Mouse (Mus musculus) liver, embryonic 11.5 days (tissue): ENCODE data around the gene Rtl6. TPM values are rescaled to one million over a fixed set of nuclear protein-coding genes. Genes with fewer than 3 reads are reported as not detected.

ENCODE experiments used
- ATAC-seq: fragments of 200-750 bp; cut with Nextera tagmentation; replicated peaks from 2 replicates; pipeline ENCODE4 v1.8.0; 2017; ENCODE audit warnings: moderate number of reproducible peaks, mild to moderate bottlenecking, moderate TSS enrichment, moderate library complexity; ENCODE audit not compliant: low FRiP score
- DNase-seq: peaks from one replicate; pipeline ENCODE4 v3.0.0-alpha.2; 2017; ENCODE audit warnings: low spot score
- H3K27ac ChIP-seq: fragments of 300-500 bp; sonication (generic); 2 replicates; pipeline ENCODE4 v1.5.1; 2014; ENCODE audit warnings: mild to moderate bottlenecking, low read depth, low read length, control low read depth
- H3K27me3 ChIP-seq: fragments of 300-500 bp; sonication (generic); replicated peaks from 2 replicates; pipeline ENCODE4 v1.6.1; 2014; ENCODE audit warnings: low read length, mixed read lengths; ENCODE audit not compliant: control insufficient read depth, insufficient read depth
- H3K36me3 ChIP-seq: fragments of 300-500 bp; sonication (generic); 2 replicates; pipeline ENCODE4 v1.6.1; 2014; ENCODE audit warnings: mild to moderate bottlenecking, low read length, moderate library complexity, mixed read lengths; ENCODE audit not compliant: control insufficient read depth, insufficient read depth
- H3K4me1 ChIP-seq: fragments of 300-500 bp; sonication (generic); replicated peaks from 2 replicates; pipeline ENCODE4 v1.6.1; 2014; ENCODE audit warnings: low read length, mixed read lengths; ENCODE audit not compliant: control insufficient read depth, insufficient read depth
- H3K4me2 ChIP-seq: fragments of 300-500 bp; sonication (generic); 2 replicates; pipeline ENCODE4 v1.6.1; 2014; ENCODE audit warnings: mild to moderate bottlenecking, control low read depth, moderate library complexity
- H3K4me3 ChIP-seq: fragments of 300-500 bp; sonication (generic); 2 replicates; pipeline ENCODE4 v1.5.1; 2014; ENCODE audit warnings: low read depth, low read length, control low read depth
- H3K9ac ChIP-seq: fragments of 300-500 bp; sonication (generic); 2 replicates; pipeline ENCODE4 v1.6.1; 2014; ENCODE audit warnings: low read depth, low read length, control low read depth
- H3K9me3 ChIP-seq: fragments of 300-500 bp; sonication (generic); 2 replicates; pipeline ENCODE4 v1.6.1; 2016; ENCODE audit warnings: low read length, inconsistent platforms, mixed read lengths; ENCODE audit not compliant: control insufficient read depth
- WGBS: fragments of 180-500 bp; shearing (Covaris S2); extraction: QIAGEN DNeasy Blood & Tissue Kit; methylation state at CpG from one replicate; pipeline ENCODE4 v1.1.7; 2014; 5-methylcytosine and 5-hydroxymethylcytosine counted together
- polyA plus RNA-seq: library from polyadenylated mRNA; unstranded; fragments of >200 nt; fragmentation: Nextera tagmentation; extraction: Ambion mirVana; gene quantifications from 2 replicates; pipeline ENCODE4 v1.2.1, GENCODE M21; 2014

Rtl6 gene
- polyA plus RNA-seq, 1 experiment from 2014 or later, result 5.2 TPM

DNA sequence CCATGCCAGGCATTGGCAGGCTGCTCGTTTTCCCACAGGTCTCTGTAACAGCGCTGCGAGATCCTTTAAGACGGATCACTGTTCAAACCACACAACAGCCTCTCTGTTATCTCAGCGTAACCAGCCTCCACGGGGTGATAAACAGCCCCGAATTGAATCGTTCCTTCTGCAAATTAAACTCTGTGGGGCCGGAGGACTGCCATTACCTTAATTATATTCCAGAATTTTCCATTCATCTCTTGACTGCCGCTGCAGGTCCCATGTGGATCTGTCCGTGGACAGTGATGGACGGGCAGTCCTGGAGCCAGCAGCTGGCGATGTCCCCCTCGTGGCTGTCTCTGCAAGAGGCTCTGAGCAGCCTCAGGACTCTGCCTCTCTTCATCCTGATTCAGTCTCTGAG lies 30.7 kb downstream of the Rtl6 start:
- ATAC-seq (no peak), DNase-seq (no peak)
- no peak overlapping the region for H3K27ac ChIP-seq
- no peaks in the 10 kb centered on the region for H3K4me1 ChIP-seq
- no peak overlapping the region for H3K9ac ChIP-seq
- H3K9me3 ChIP-seq, result no peaks in the 10 kb centered on the region
- no peak overlapping the region for H3K4me2 ChIP-seq
- H3K36me3 ChIP-seq, result no peaks in the 10 kb centered on the region
- WGBS, result 63% methylated on average over 14 of the region's 14 CpGs
- no peaks in the 10 kb centered on the region for H3K27me3 ChIP-seq
- H3K4me3 ChIP-seq, result no peak overlapping the region

DNA sequence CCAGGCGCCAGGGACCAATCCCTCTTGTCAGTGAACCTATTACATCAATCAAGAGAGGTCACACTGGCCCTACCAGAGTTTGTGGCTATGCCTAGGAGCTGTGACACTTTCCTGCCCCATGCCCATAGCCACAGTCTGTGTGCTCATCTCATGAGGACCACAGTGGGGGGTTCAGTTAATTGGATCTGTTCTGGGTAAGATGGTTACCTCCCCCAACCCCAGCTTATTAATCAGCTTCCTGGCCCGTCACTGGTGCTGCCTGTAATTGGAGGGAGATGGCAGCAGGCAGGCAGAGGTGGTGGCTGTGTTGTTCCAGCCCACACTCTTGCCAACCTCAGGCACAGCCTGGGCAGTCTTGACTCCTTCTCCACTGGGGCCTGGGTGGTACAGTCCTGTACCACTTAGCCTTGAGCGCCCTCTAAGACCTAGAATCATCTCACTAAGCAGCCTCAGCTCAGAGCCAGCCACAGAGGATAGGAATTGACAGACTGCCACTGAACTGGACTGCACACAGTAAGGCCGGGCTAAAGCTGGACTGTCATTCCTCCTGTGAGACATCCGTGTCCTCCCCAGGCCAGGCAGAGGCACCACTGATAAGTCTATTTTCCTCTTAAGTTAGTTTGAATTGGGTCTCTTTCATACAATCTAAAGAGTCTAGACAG lies 32.3 kb downstream of the Rtl6 start:
- H3K36me3 ChIP-seq, result no peaks in the 10 kb centered on the region
- ATAC-seq (no peak), DNase-seq (no peak)
- no peaks in the 10 kb centered on the region for H3K27me3 ChIP-seq
- 58% methylated on average over 5 of the region's 5 CpGs for WGBS
- no peaks in the 10 kb centered on the region for H3K9me3 ChIP-seq
- no peak overlapping the region for H3K9ac ChIP-seq
- H3K4me1 ChIP-seq, result no peaks in the 10 kb centered on the region
- H3K4me3 ChIP-seq, result no peak overlapping the region
- H3K27ac ChIP-seq, result no peak overlapping the region
- no peak overlapping the region for H3K4me2 ChIP-seq

DNA sequence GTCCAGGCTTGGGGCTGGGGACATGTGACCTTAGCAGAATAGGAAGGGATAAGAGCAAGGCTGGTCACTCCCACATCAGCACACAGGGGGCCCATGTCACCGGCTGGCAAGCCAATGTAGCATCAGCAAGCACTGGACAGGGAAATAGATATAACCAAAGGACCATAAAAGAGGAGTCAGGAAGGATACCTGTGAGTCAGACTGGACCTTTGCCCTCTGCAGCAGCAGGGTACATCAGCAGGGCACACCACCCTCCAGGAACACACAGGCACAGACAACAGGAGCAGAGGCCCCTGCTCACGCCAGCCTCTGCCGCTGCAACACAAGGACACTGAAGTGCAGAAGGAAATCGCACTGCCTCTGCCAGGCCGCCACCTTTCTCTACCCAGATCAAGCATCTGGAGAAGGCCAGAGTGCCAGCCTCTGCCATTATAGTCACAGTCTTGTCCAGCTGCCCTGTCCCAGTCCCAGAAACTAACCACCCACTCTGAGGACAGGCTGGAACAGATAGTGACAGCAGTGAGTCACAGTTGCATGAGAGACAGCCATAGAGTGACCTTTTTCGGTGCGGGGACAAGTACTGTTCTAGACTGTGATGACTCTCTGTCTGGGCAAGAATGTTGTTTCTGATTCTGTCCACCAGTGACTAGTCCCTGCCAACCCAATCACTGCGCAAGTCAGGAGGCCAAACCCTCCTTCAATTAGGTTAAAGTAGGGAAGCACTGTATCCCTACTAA lies 34.5 kb downstream of the Rtl6 start:
- WGBS, result 86% methylated on average over 8 of the region's 8 CpGs
- Histone ChIP-seq H3K9me3 (no peaks in the 10 kb centered on the region), H3K27ac (no peak overlapping the region), H3K4me3 (no peak overlapping the region), H3K4me2 (no peak overlapping the region), H3K36me3 (no peaks in the 10 kb centered on the region), H3K27me3 (no peaks in the 10 kb centered on the region), H3K9ac (no peak overlapping the region), H3K4me1 (no peaks in the 10 kb centered on the region)
- no peak for ATAC-seq
- no peak for DNase-seq

DNA sequence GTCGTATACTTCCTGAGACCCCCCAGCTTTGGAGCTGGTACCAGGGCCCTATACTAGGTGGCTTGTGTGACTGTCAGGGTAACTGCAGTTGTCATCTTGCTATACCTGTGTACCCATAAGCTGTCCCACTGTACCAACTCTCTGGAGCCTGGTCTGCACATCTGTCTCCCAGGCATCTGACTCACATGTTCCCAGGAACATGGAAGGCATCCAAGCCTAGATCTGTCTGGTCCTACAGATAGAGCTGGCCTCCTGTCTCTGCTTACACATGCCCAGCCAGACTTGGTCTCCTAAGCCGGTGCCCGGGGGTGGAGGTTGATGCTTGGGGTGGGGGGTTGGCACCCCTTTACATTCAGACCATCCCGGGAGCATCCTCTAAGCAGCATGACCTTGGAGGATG lies 36.1 kb downstream of the Rtl6 start:
- no peak for ATAC-seq
- 88% methylated on average over 4 of the region's 4 CpGs for WGBS

DNA sequence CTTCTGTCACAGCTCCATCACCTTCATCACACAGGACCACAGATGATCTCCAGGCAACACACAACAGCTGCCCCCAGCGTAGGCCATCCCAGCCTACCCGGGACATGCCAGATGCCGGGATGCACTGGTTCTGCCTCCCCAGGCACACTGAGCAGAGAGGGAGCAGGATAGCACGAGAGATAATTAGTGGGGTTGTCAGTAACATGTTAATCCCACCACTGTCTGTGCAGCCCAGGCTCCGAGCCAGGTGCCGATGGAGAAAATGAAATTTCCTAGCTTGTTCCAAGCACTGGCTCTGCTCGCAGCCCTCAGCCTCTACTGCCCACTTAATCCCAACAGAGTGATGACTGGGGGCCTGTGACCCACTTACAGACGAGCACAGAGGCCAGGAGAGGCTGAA lies 39.1 kb downstream of the Rtl6 start:
- no peaks in the 10 kb centered on the region for H3K36me3 ChIP-seq
- H3K4me3 ChIP-seq, result no peak overlapping the region
- DNase-seq (no peak), ATAC-seq (no peak)
- 70% methylated on average over 8 of the region's 8 CpGs for WGBS
- no peaks in the 10 kb centered on the region for H3K4me1 ChIP-seq
- no peaks in the 10 kb centered on the region for H3K27me3 ChIP-seq
- H3K27ac ChIP-seq, result no peak overlapping the region
- no peaks in the 10 kb centered on the region for H3K9me3 ChIP-seq
- no peak overlapping the region for H3K9ac ChIP-seq
- H3K4me2 ChIP-seq, result no peak overlapping the region

More for the DNA sequence above, 36.1 kb downstream of the Rtl6 start:
- Histone ChIP-seq H3K27ac (no peak overlapping the region), H3K36me3 (no peaks in the 10 kb centered on the region), H3K9me3 (no peaks in the 10 kb centered on the region), H3K4me1 (no peaks in the 10 kb centered on the region), H3K4me3 (no peak overlapping the region), H3K9ac (no peak overlapping the region), H3K27me3 (no peaks in the 10 kb centered on the region), H3K4me2 (no peak overlapping the region)
- DNase-seq, result no peak

DNA sequence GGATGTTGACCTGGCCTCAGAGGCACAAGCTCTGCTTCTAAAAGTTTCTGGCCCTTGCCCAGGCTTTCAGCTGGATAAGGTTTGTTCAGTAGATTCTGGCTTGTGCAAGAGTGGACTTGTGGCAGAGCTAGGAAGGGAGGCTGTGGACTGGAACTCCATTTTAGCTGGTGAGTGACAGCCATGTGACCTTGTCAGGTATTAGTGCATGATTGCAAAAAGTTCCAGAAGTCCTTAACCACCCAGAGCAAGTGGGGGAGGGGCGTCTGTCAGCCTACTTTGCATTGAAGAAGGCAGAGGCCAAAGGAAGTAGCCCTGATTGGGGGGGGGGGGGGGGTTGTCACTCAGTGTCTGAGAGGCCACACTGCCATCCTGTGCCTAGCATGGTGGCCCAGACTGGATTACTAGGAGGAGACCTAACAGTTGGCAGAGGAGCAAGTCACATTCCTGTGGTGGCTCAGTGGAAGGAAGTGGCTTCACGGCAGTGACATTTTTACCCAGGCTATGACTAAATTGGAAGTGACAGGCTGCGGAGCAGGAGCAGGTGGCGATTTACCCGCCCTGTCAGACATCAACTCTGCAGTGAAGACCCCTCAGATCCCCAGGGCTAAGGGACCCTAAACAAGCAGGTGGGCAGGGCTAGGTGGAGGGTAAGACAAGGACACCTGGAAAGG lies 44.9 kb downstream of the Rtl6 start:
- H3K4me1 ChIP-seq, result peaks cover 4% of the 10 kb centered on the region; the same call in 1 of the 2 replicates
- ATAC-seq (no peak), DNase-seq (no peak)
- no peaks in the 10 kb centered on the region for H3K9me3 ChIP-seq
- H3K27ac ChIP-seq, result no peak overlapping the region
- no peak overlapping the region for H3K4me2 ChIP-seq
- 27% methylated on average over 5 of the region's 5 CpGs for WGBS
- H3K4me3 ChIP-seq, result no peak overlapping the region
- H3K9ac ChIP-seq, result no peak overlapping the region
- no peaks in the 10 kb centered on the region; the same call in 1 of the 2 replicates for H3K27me3 ChIP-seq
- H3K36me3 ChIP-seq, result no peaks in the 10 kb centered on the region

DNA sequence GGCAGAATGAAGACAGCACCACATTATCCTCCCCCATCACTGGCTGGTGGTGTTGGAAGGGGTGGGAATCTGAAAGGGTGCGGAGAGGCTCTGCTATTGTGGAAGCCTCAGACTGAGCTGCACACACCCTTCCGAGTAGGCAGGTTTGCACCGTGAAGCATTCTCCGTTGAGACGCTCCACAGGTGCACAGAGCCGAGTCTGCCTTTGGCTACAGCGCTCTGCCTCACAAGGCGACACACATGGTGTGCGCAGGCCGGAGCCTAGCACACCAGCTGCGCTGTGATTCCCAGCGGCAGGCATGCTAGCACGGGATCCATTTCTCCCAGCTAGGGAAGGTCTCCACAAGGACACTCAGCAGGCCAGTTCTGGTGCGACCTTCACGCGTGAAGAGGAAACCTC lies 47.6 kb downstream of the Rtl6 start:
- Histone ChIP-seq H3K4me1 (peaks cover 4% of the 10 kb centered on the region; the same call in 1 of the 2 replicates), H3K9me3 (no peaks in the 10 kb centered on the region), H3K27ac (no peak overlapping the region), H3K4me3 (no peak overlapping the region), H3K9ac (no peak overlapping the region), H3K27me3 (no peaks in the 10 kb centered on the region; the same call in 1 of the 2 replicates), H3K4me2 (no peak overlapping the region), H3K36me3 (no peaks in the 10 kb centered on the region)
- 73% methylated on average over 16 of the region's 16 CpGs for WGBS
- DNase-seq (no peak), ATAC-seq (no peak)

DNA sequence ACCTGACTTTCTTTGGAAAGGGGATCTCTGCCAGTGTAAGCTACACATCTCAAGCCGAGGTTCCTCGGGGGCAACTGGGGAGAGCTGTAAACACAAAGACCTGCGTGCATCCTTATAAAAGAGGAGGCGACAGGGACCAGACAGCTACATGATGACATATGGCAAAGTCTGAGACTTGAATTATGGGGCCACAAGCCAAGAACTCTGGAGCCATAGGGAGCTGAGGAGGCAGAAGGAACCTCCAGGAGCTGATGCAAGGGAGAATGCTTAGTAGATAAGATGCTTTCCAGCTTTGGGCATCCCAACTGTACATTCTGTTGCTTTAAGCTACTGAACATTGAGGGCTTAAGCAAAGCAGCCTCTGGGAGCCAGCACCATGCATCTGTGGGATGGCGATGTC lies 48.5 kb downstream of the Rtl6 start:
- no peak overlapping the region for H3K4me3 ChIP-seq
- no peaks in the 10 kb centered on the region; the same call in 1 of the 2 replicates for H3K27me3 ChIP-seq
- H3K36me3 ChIP-seq, result no peaks in the 10 kb centered on the region
- no peak overlapping the region for H3K27ac ChIP-seq
- H3K4me2 ChIP-seq, result no peak overlapping the region
- no peaks in the 10 kb centered on the region for H3K9me3 ChIP-seq
- DNase-seq, result no peak
- no peak overlapping the region for H3K9ac ChIP-seq
- WGBS, result 77% methylated on average over 5 of the region's 5 CpGs
- ATAC-seq, result no peak
- peaks cover 4% of the 10 kb centered on the region; the same call in 1 of the 2 replicates for H3K4me1 ChIP-seq
